Mouse (Mus musculus): ENCODE measurements around the gene Gm11549. TPM values are rescaled to one million over a fixed set of nuclear protein-coding genes. Genes with fewer than 3 reads are reported as not detected.

The Gm11549 gene
- polyA plus RNA-seq, 1 experiment: not detected

DNA sequence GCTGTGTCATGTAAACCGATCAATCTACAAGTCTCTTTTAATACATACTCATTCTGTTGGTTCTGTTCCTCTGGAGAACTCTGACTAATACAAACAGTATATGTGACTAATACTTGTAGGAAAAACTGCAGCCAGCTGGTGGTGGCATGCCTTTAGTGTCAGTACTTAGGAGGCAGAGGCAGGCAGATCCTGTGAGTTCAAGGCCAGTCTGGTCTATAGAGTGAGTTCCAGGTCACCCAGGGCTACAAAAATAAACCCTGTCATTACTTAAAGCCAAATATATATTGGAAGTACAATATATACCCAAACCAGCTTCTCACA, 32.1 kb downstream of the Gm11549 start:
- H3K36me3 ChIP-seq (ENCODE audit: control insufficient read depth): no peaks in the 10 kb centered on the region
- no peak overlapping the region for H3K4me3 ChIP-seq (replicated peaks)
- no peaks in the 10 kb centered on the region for H3K27me3 ChIP-seq (ENCODE audit: control insufficient read depth)
- H3K9me3 ChIP-seq (ENCODE audit: control insufficient read depth, low read length): no peaks in the 10 kb centered on the region
- H3K4me1 ChIP-seq (ENCODE audit: control insufficient read depth): no peaks in the 10 kb centered on the region
- no peak for TF ChIP-seq TAL1 (IDR thresholded peaks at IDR 0.05; ENCODE audit: low read length)
- TF ChIP-seq GATA1 (IDR thresholded peaks at IDR 0.05; ENCODE audit: low read length): no peak

DNA sequence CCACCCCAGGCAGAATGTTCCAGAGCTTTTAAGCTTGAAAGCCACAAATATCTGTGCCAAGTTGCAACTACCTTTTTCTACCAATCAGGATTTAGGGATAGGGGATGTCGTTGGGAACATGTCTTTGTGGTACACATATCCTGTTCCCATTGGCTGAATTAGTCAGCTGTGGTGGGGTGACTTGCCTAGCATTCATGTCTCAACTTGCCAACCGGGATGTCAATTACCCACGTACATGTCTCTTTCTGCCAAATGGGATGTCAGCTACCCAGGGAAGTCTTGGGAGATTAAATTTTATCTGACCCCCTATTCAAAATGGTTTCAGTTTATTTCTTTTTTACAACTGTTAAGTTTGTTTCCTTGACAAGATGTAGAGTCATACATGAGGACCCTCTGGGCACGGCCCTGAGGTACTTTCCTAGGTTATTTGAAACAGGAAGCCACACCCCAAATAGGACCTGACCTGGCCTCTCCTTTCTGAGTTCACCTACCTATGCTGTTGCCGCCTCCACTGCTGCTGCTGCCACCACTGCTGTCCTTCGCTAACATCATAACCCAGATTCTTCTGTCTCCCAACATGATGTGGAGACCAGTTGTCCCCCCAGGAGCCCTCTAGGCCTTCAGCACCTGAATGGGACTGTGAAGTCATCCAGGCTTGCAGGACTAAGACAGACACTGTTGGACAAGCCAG, 32.6 kb downstream of the Gm11549 start:
- TF ChIP-seq GATA1 (IDR thresholded peaks at IDR 0.05; ENCODE audit: low read length): no peak
- no peak for TF ChIP-seq TAL1 (IDR thresholded peaks at IDR 0.05; ENCODE audit: low read length)
- no peaks in the 10 kb centered on the region for H3K36me3 ChIP-seq (ENCODE audit: control insufficient read depth)
- H3K27me3 ChIP-seq (ENCODE audit: control insufficient read depth): no peaks in the 10 kb centered on the region
- H3K9me3 ChIP-seq (ENCODE audit: control insufficient read depth, low read length): no peaks in the 10 kb centered on the region
- no peak overlapping the region for H3K4me3 ChIP-seq (replicated peaks)
- H3K4me1 ChIP-seq (ENCODE audit: control insufficient read depth): no peaks in the 10 kb centered on the region

DNA sequence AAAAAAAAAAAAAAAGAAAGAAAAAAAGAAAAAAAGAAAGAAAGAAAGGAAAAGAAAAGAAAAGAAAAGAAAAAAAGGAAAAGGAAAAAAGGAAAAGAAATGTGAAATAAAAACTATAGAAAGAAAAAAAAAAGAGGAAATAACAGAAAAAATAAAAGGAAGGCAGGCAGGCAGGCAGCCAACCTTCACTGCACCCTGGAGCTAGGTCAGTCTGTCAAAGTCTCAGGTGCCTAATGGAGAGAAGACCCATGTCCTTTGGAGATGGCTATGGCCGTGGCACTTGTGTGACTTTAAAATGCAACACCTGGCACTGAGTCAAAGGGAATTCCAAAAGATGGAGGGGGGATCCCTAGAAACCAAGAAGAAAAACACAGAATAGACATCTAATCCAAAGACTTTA, 33.2 kb downstream of the Gm11549 start:
- Histone ChIP-seq H3K36me3 (ENCODE audit: control insufficient read depth) (no peaks in the 10 kb centered on the region), H3K27me3 (ENCODE audit: control insufficient read depth) (no peaks in the 10 kb centered on the region), H3K9me3 (ENCODE audit: control insufficient read depth, low read length) (no peaks in the 10 kb centered on the region), H3K4me3 (replicated peaks) (no peak overlapping the region), H3K4me1 (ENCODE audit: control insufficient read depth) (no peaks in the 10 kb centered on the region)
- no peak for TF ChIP-seq TAL1 (IDR thresholded peaks at IDR 0.05; ENCODE audit: low read length)
- TF ChIP-seq GATA1 (IDR thresholded peaks at IDR 0.05; ENCODE audit: low read length): no peak

DNA sequence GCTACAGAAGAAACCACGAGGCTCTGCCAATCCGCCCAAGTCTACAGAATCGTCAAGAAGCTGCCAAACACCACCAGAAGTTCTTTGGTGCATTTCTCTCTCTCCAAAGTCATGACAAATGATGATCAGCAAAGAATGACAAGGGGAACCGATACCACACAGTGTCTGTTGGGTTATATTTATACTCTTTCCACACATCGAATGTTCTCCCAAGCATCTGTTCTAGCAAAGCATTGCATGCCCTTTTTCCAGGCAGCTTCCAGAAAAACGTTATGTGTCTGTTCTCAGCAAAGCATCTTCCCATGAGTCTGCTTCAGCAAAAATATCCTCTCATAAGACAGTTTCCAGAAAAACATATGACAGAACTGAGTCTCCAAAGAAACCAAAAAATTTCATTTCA, 34.7 kb downstream of the Gm11549 start:
- H3K36me3 ChIP-seq (ENCODE audit: control insufficient read depth): no peaks in the 10 kb centered on the region
- TF ChIP-seq GATA1 (IDR thresholded peaks at IDR 0.05; ENCODE audit: low read length) (no peak), TAL1 (IDR thresholded peaks at IDR 0.05; ENCODE audit: low read length) (no peak)

DNA sequence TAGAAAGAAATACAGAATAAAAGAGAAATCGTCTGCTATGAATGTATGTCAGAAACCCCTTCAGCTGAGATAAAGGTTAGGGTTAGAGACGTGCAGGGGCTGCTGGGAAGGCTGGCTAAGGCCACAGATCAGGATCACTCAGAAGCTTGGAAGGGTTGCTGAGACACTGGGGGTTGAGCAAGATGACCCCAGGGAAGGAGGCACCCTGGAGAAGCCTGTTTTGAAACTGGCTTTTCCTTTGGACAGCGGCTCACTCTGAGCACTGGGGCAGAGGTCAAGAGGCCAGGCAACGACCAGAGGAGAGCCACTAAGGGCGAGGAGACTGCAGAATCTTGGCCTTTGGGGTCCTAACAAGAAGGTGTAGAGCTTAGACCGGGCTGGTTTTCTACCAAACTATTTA, 35.4 kb downstream of the Gm11549 start:
- TF ChIP-seq GATA1 (IDR thresholded peaks at IDR 0.05; ENCODE audit: low read length): no peak
- no peak for TF ChIP-seq TAL1 (IDR thresholded peaks at IDR 0.05; ENCODE audit: low read length)
- Histone ChIP-seq H3K36me3 (ENCODE audit: control insufficient read depth) (no peaks in the 10 kb centered on the region), H3K9me3 (ENCODE audit: control insufficient read depth, low read length) (no peaks in the 10 kb centered on the region), H3K4me1 (ENCODE audit: control insufficient read depth) (no peaks in the 10 kb centered on the region), H3K27me3 (ENCODE audit: control insufficient read depth) (no peaks in the 10 kb centered on the region), H3K4me3 (replicated peaks) (no peak overlapping the region)

More for the DNA sequence above, 34.7 kb downstream of the Gm11549 start:
- H3K4me1 ChIP-seq (ENCODE audit: control insufficient read depth): no peaks in the 10 kb centered on the region
- H3K27me3 ChIP-seq (ENCODE audit: control insufficient read depth): no peaks in the 10 kb centered on the region
- no peak overlapping the region for H3K4me3 ChIP-seq (replicated peaks)
- no peaks in the 10 kb centered on the region for H3K9me3 ChIP-seq (ENCODE audit: control insufficient read depth, low read length)

DNA sequence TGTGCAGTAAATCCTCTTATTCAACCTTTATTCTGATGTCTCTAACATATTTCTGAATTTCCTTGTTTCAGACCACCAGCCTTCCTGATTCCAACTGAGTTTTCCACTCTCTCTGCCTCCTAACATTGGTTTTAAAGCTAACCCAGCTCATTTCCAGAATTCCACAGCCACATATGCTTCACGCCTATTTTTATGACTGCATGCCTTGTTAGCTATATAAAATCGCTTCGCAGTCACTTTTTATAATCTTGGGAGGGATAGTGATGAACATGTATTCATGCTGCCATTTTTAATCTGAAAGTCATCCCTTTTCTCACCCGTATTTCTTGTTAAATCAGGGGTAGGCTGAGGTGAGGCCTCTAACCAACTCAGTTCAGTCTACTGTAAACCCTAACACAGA, 37.3 kb downstream of the Gm11549 start:
- TF ChIP-seq GATA1 (IDR thresholded peaks at IDR 0.05; ENCODE audit: low read length) (no peak), TAL1 (IDR thresholded peaks at IDR 0.05; ENCODE audit: low read length) (no peak)

DNA sequence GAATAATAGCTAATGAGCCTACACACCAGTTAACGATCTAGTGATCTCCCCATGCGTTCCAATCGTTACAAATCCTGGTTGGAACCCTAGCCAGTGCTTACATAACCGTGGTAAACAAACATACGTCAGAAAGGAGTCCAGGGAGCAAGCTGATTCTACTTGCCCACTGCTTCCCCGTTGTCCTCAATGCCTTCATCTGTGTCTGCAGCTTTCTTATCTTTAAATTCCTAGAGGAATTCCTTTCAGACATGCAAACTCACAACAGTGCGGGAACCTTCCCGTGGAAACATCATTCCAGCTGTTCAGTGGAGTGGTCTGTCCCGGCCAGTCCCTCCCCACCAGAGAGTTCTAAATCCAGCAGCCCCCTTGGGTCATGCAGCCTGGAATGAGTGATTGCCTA, 38.7 kb downstream of the Gm11549 start:
- Histone ChIP-seq H3K4me1 (ENCODE audit: control insufficient read depth) (no peaks in the 10 kb centered on the region), H3K27me3 (ENCODE audit: control insufficient read depth) (no peaks in the 10 kb centered on the region), H3K4me3 (replicated peaks) (no peak overlapping the region), H3K36me3 (ENCODE audit: control insufficient read depth) (no peaks in the 10 kb centered on the region), H3K9me3 (ENCODE audit: control insufficient read depth, low read length) (no peaks in the 10 kb centered on the region)
- TF ChIP-seq TAL1 (IDR thresholded peaks at IDR 0.05; ENCODE audit: low read length): no peak
- no peak for TF ChIP-seq GATA1 (IDR thresholded peaks at IDR 0.05; ENCODE audit: low read length)

More for the DNA sequence above, 37.3 kb downstream of the Gm11549 start:
- no peaks in the 10 kb centered on the region for H3K4me1 ChIP-seq (ENCODE audit: control insufficient read depth)
- no peak overlapping the region for H3K4me3 ChIP-seq (replicated peaks)
- H3K9me3 ChIP-seq (ENCODE audit: control insufficient read depth, low read length): no peaks in the 10 kb centered on the region
- H3K36me3 ChIP-seq (ENCODE audit: control insufficient read depth): no peaks in the 10 kb centered on the region
- no peaks in the 10 kb centered on the region for H3K27me3 ChIP-seq (ENCODE audit: control insufficient read depth)

DNA sequence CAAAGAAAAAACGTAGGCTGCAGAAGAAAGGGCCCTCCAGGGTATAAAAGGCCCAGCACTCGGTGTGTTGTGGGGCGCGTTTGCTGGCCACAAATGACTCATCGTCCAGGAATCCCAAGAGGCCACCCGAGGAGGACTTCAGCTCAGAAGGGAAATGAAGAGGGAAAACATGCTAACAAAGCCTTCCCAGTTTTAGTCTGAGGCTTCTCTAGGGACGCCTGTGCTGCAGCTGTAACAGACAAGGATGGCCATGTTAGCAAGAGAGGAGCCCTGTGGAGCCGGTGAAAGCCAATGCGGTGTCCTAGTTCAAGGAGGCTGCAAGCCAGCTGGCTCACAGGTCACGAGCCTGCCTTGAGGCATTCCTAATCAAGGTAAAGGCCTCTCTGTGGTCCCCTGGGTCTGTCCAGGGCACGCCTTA, 39.8 kb downstream of the Gm11549 start:
- TF ChIP-seq TAL1 (IDR thresholded peaks at IDR 0.05; ENCODE audit: low read length) (no peak), GATA1 (IDR thresholded peaks at IDR 0.05; ENCODE audit: low read length) (no peak)
- Histone ChIP-seq H3K4me1 (ENCODE audit: control insufficient read depth) (no peaks in the 10 kb centered on the region), H3K9me3 (ENCODE audit: control insufficient read depth, low read length) (no peaks in the 10 kb centered on the region), H3K4me3 (replicated peaks) (no peak overlapping the region), H3K36me3 (ENCODE audit: control insufficient read depth) (no peaks in the 10 kb centered on the region), H3K27me3 (ENCODE audit: control insufficient read depth) (no peaks in the 10 kb centered on the region)

DNA sequence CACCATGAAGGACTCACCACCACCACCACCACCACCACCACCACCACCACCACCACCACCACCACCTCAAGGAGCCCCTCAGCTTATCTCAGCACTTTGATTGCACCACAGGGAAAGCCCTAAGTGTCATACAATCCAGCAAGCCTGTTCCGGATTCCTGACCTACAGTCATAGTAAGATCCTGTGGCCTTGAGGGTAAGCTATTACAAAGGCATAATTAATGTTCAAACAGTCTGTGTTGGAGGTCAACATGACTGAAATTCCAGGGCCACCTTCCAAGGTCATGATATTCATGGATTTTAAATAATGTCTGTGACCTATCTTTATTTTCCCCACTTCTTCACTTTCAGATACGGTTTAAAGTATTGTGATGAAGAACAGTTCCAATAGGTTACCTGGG, 41.1 kb downstream of the Gm11549 start:
- Histone ChIP-seq H3K4me1 (ENCODE audit: control insufficient read depth) (peaks cover 9% of the 10 kb centered on the region), H3K4me3 (replicated peaks) (no peak overlapping the region), H3K27me3 (ENCODE audit: control insufficient read depth) (peaks cover under 1% of the 10 kb centered on the region; the same call in 1 of the 2 replicates), H3K36me3 (ENCODE audit: control insufficient read depth) (no peaks in the 10 kb centered on the region), H3K9me3 (ENCODE audit: control insufficient read depth, low read length) (no peaks in the 10 kb centered on the region)
- TF ChIP-seq TAL1 (IDR thresholded peaks at IDR 0.05; ENCODE audit: low read length): no peak
- no peak for TF ChIP-seq GATA1 (IDR thresholded peaks at IDR 0.05; ENCODE audit: low read length)

DNA sequence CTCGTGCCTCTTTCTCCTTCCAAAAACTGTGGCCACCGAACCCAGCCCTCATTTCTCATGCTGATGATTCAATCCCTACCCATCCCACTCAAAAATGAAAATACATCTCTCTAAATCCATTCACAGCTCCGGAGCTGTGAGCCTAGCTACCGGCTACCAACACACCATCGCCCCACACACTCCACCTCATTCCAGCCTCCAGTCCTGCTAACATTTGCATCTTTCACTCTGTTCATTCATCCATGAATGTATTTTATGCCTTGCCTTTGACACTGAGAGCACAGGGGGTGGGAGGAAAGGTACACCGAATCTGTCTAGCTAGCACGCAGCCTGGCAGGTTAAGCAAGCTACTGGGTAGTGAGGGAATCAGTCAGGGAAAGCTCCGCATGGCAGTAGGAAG, 42.8 kb downstream of the Gm11549 start:
- no peaks in the 10 kb centered on the region for H3K36me3 ChIP-seq (ENCODE audit: control insufficient read depth)
- no peak for TF ChIP-seq GATA1 (IDR thresholded peaks at IDR 0.05; ENCODE audit: low read length)
- no peak for TF ChIP-seq TAL1 (IDR thresholded peaks at IDR 0.05; ENCODE audit: low read length)
- no peaks in the 10 kb centered on the region for H3K9me3 ChIP-seq (ENCODE audit: control insufficient read depth, low read length)
- no peak overlapping the region for H3K4me3 ChIP-seq (replicated peaks)
- peaks cover 12% of the 10 kb centered on the region for H3K27me3 ChIP-seq (ENCODE audit: control insufficient read depth)
- peaks cover 17% of the 10 kb centered on the region for H3K4me1 ChIP-seq (ENCODE audit: control insufficient read depth)
